Mouse (Mus musculus) frontal cortex, postnatal 14 days (tissue): ENCODE data around the gene Vipr1.

Experiments
- DNase-seq, 2 experiments: peaks; one replicate each; pipeline ENCODE4 v3.0.0; 2022; ENCODE audit warnings: low spot score in 2 of 2

The Vipr1 gene

DNA sequence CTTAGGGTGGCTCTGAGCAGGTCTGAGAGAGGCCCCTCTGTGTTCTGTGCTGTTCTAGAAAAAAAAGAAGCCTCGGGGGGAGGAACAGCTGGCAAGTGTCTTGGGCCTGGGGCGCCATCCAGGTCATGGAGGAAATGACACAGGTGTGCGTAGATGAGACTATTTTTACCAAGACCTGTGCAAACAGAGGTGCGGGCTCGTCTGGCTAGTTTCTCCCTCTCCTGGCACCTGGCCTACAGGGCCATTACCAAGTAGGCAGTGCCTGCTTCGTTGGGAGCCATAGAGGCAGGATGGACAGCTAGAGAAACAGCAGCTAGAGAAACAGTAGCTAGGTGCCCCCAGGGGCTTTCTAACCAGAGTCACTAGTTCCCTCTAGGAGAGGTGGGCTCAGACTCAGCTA is 9.2 kb upstream of the Vipr1 start:
- DNase-seq: no peak

DNA sequence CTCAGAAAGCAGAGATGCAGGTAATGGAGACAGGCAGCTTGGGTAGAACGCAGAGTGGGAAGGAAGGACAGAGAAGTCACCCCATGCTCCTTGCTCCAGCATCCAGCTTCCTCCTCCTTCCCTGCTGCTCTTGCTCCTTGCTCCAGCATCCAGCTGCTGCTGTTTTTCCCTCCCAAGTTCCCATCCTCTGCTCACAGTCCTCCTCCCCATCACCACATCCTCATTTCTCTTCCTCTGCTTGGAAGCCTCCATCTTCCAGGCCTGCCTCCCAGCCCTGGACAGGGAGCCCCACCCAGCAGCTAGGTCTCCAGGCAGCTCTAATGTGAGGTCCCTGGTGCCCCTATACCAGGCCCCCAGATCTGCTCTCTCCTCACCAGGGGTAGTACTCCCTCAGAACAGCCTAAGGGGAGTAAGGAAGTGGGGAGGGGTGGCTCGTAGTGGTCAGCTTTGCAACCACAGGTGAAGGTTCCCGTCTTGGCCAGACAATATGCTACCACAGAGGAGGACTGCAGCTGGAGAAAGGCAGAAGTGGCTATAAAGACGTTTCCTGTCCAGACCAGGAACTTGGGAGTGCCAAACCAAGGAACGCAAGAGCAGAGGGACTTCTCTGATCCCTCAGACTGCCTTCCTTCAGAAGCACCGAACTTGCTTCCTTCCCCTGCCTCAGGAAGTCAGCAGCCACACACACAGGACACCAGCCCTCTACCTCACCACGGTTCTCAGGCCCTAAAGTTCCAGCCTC is 6.5 kb upstream of the Vipr1 start:
- DNase-seq: no peak

DNA sequence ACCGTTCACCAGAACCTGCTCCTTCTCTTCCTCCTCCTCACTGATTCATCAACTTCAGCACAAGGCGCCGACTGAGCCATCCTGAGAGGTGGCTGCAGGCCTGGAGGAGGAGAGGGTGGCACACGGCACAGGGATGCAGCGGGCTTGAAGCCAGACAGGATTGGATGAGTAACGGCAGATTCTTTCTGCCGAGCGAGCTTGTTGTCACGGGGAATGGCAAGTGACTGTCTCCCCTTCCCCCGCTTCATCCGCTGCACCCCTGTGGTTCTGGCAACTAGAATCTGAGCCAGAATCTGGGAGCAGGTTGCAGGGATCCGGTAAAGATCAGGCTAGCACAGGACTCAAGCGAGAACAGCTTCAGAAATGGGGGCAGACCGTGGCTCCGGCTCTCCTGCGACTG is 2.7 kb upstream of the Vipr1 start:
- DNase-seq: peak in 1 of 2 experiments; percentile 44

DNA sequence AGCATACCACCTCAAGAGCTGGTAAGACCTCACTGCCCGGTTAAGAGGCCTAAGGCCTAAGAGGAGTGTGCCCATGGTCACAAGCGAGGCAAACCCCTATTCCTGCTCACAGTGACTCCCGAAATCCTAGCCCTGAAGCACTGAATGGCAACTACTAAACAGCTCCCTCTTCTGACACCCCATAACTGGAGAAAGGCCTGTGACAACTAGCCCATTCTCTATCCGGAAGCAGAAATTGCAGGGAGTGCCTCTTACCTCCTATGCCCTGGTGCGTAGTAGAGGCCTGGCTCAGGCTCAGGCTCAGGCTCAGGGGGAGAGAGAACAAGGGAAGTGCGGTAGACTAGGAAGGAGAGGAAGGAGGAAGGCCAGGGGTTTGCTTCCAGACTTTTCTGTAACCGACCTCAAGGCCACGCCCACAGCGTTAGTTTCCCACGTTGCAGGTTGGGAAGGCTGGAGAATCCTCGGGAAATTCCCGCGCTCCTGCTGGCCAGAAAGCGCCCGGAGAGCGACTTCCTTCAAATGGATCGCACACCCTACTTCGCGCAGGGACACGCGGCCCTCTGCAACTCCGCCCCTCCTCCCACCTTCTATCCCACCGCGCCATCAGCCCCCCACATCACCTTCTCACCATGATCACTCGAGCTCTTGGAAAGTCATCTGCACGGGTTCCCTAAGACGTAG is 1.1 kb upstream of the Vipr1 start:
- peak in 1 of 2 experiments; percentile 37 for DNase-seq

DNA sequence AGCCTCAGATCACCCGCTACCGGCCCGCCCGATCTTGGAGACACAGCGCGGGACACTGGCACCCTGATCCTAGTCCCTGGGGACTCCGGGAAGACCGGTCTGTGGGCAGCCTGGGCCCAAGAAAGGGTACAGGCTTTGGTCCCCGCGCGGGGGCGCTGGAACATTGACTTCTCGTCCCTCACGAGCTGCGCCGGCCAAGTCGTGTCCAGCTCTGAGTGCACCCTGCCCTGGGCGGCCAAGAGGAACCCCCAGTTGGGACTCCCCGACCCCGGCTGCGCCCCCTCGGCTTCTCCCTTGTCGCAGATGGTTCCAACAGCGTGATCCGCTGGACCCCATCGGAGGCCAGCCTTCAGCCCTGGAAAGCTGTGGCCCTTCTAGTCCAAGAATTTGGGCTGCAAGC is 515 bp upstream of the Vipr1 start, which contains the start of gene Lyzl4:
TSS of gene Lyzl4 (minus strand) at position 96 of the 400 bp plus-strand sequence.
- peak; percentile 70 to 74 for DNase-seq

DNA sequence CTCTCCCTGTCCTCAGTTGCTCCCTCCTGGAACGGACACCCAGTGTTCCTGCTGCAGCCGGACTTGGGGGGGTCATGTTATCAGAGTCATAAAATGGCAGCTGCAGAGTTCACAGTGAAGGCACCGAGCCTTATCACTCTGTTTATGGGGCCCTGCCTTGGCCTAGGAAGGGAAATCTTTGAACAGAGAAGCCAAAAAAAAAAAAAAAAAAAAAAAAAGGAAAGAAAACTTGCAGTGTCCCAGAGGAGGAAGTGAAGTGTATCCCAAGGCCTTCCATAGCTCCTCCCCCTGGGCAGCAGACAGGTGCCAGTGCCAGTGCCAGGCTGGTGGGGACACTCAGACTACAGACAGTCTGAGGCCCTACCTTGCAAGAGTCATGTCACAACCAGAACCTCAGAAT is 2.3 kb downstream of the Vipr1 start:
- no peak for DNase-seq

DNA sequence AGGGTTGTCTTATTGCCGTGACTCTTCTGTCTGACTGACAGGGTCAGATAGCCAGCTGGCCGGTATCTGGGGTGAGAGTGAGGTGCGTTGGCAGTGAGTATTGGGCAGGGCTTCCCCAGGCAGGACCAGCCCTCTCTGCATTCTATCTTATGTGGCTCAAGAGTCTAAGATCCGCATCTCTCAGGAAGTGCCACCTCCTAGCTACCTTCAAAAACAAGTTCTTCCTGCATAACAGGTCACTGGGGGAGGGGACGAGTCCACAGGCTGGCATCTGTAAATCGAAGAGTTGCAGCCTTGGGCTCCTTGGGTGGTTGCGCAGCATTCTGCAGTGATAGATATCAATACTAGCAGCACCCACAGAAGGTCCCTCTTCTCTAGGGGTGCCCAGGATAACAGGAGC is 4.5 kb downstream of the Vipr1 start:
- DNase-seq: no peak

DNA sequence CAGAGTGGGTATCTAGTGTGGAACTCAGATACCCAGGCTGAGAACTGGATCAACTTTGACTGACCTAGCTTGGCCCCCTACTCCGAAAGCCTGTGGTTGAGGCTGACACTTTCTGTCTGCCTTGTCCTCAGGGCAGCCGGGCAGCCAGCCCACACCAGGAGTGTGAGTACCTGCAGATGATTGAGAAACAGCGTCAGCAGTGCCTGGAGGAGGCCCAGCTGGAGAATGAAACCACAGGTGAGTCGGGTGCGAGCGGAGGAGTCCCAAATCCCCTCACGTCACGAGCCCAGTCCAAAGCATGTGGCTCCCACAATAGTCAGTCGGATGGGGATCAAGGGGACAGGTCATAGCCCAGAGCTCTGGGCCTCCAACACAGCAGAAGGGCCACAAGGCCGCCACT is 11.2 kb downstream of the Vipr1 start:
- no peak for DNase-seq

DNA sequence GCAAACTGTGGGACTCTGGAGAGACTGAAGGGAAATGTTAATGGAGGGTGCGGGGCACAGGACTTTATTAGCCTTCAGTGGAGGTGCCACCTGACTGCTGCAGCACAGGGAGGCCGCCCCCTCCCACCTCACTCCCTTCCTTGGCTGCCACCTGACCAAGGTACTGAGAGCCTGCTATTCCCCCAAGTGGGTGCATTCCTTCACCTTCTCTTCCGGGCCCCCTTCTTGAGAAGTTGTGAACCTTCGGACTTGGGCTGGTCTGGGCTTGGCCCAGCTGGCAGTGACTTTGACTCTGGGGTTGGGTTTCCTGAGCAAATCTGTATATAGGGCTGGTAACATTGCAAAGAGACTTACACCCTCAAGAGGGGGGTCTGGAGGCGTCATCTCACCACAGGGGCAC is 13.8 kb downstream of the Vipr1 start:
- DNase-seq: no peak

DNA sequence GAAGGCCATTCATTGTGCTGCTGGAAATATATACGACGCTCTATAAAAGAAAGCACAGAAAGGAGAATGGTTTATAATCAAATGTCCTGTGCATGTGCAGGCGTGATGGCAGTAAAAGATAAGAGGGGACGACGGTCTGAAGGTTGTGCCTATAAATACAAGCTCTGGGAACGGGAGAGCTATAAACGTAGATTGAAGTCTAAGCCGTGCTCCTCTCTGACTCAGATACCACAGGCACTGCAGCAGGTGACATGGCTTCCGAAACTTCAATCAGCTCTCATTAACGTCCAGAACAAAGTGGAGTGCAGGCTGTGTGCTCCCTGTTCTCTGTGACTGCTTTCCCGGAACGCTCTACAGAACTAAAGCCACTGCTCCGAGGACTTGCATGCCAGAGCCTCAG is 14.6 kb downstream of the Vipr1 start:
- no peak for DNase-seq

DNA sequence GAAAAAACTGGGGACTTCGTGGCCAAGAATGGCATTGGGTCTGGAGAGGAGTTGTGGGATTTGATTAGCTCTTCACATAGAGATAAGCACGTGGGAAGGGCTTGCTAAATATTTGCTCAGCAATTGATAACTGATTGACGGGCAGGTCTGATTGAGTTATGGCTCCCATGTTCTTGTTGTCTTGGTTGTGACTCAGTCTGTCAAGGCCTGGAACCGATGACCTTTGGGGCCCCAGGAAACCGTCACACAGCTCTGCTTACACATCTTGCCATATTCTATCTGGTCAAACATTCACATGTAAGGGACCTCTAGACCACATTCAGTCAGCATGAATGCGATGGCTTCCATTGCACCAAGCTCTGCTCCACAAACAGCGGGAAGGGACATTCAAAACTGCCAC is 15.7 kb downstream of the Vipr1 start:
- no peak for DNase-seq

DNA sequence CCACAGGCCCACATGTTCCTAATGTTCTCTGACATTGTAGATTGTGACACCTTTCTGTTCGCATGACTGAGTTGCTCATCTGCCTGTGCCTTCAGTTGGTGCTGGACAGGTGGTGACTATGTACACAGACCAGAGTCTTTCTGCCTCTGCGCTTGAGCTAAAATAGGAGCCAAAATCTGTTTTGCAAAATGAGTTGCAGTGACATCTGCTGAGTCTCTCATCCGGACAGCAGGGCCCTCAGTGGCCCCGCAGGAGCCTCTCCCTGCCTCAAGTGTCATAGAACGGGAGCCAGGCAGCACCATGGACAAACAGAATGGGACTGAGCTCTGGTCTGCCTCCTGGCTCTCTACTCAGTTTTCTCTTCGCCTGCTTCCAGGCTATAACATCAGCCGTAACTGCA is 17.3 kb downstream of the Vipr1 start:
- DNase-seq: no peak

DNA sequence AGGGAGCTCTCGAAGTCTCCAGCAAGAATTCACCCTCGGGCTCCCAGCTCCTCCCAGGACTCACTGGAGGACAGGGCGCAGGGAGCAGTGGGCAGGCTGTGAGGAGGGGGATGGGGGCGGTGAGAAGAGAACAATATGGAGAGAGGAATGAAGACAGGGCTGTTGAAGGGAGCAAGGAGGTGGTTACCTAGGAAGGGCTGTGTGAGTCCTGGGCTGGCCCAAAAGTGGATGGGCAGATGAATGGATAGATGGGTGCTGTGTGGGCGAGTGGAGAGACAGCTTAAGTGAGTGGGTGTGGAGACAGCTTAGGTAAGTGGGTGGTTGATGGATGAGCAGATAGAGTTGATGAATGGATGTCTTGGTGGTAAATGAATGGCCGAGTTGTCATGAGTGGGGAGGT is 21.0 kb downstream of the Vipr1 start:
- no peak for DNase-seq

DNA sequence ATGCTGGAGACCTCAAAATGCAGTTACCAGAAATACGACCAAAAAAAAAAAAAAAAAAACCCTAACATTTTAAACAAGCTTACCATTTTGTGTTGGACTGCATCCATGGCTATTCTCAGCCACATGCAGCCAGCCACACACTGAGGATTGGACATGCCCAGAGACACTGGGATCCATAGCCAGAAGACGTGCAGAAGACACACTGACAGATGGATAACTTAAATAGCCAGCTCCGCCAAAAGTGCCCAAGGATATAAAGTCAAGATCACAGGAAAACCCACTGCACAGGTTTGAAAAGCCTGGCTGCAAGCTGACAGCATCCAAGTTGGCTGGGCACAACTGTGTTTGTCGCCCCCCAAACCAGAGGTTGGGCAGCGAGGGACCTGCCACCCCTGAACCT is 21.6 kb downstream of the Vipr1 start:
- DNase-seq: no peak

DNA sequence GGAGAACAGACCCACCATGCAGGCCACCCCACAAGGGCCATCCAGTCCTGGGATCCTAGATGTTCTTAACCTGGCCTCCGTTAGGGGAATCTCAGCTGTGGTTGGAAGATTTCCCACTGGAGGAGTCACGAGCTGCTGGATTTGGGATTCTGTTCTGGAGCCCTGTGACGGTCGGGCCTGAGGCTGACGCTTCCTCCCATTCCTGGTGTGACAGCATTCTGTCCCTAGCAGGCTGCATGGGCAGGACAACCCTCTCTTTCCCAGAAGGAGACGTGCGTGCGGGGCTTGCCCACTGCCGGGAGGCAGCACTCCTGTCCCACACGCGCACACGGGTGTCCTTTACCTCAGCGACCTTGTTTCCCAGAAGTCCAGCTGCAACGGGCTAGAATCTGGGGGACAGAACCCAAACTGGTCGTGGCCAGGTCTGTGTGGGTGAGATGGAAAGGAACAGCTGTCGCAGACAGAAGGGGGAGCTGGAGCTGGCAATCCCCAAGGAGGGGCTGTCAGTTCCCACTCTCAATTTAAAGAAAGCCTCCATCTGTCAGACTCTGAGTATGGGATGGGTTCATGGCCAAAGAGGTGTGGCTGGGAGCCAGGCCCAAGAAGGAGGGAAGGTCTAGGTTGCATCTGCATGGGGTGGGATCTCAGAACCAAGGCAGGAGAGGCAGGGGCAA is 24.6 kb downstream of the Vipr1 start:
- peak; percentile 42 to 54 for DNase-seq

DNA sequence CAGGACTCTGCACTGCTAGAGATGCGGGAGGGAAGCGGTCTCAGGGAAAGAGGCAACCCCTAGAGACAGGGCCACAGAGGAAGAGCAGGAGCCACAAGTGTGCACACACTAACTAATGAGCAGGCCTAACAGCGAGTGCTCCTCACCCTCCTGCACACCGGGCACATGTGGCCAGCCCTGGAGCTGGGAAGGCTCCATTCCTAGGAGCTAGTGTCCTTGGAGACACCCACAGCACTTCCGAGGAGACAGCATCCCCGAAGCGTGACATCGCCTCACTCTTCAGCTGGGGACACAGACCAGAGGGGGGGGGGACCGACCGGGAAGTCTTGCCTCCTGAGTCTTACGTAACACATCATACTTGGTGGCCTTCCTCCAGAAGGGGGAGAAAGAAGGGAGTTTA is 25.3 kb downstream of the Vipr1 start:
- no peak for DNase-seq

DNA sequence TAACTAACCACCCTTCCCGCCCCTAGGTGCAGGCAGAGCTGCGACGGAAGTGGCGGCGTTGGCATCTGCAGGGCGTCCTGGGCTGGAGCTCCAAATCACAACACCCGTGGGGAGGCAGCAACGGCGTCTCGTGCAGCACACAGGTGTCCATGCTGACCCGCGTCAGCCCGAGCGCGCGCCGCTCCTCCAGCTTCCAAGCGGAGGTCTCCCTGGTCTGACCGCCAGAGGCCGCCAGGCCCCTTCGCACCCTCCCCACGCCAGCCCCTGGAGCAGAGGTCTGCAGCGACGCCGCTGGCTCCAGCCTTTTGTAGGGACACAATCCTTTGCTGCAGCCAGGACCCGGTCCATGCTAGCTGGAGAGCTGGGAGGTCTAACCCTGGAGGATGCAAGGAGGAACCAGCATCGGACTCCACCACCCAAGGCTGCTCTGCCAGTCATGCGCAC is 26.9 kb downstream of the Vipr1 start:
- peak in 1 of 2 experiments; percentile 42 for DNase-seq

DNA sequence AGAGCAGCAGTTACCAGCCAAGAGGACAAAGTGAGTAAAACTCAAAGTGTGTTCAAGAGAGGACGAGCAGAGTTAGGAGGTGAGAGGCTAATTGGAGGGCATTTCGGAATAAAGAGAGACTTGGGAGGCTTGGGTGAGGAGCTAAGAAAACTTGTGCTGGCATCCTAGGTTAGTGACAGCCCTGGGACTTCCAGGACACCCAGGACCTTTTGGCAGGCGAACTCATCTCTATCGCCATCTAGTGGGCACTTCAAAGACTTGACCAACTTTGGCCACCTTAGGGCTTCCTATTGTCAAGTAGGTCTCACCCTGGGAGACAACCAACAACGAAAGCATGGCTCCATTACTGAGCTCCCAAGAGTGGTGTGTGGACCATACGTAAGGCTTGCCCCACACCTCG is 28.8 kb downstream of the Vipr1 start:
- DNase-seq: no peak

DNA sequence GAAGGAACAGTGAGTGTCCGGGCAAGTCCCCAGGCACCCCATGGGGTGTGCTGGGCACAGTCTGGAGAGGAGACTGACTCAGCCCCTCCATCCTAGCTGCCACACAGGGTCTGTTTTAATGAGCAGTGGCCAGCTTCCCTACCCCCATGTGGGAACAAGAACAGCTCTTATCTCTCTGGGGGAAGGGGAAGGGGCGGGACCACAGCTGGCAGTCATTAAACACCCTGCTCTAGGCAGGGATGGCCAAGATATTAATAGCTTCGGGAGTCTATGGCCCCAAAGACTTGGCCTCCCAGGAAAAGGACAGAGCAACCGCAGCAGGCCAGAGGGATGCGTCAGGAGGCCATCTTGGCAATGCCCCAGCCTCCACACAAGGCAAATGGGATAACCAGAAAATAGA is 29.8 kb downstream of the Vipr1 start:
- no peak for DNase-seq

DNA sequence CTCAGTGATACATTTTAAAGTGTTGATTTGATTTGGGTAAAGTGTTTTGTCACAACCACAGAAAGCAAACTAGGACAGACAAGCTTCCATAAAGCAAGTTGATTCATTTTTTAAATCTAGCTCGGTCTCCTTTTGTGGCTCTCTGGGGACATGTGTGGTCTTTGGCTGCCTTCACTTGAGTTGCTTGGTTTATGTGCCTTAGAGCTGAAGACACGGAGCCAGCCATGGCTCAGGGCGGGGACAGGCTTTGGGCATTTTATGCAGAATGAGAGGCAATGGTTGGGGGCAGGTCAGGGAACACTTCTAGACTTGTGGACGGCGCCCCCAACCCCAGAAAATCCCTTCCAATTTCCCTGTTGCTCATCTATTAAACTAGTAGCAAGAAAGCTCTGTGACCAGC is 31.2 kb downstream of the Vipr1 start:
- no peak for DNase-seq

DNA sequence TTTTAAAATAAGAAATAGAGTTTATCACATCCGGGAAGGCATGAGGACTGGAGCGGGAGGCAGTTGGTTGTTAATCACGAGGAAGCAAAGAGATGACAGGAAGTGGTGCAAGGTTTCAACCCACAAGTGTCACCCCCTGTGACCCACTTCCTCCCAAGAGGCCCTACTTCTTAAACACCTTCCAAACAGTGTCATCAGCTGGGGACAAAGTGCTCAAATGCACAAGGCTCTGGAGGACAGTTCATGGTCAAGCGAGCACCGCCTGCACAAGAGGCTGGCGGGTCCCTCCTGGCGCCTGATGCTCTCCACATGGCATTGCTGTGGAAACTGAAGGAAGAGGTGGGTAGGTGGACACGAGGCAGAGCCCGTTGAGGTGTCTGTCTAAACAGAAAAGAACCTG is 32.5 kb downstream of the Vipr1 start:
- no peak for DNase-seq

DNA sequence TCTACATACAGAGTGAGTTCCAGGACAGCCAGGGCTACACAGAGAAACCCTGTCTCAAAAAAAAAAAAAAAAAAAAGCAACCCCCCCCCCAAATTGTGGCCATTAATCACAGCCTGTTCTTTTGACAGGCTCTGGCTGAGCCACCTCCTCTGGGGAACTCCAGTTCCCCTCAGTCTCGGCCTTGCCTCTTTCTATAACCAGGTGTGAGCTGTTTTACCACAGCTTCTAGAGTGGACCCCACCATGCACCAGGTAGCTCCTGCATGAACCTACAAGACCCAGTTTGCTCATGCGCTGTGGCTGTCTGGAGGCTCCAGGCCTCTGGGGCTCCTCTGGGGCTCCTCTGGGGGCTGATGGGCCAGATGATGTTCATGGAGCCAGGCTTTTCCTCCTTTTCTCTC is 33.0 kb downstream of the Vipr1 start:
- DNase-seq: no peak

DNA sequence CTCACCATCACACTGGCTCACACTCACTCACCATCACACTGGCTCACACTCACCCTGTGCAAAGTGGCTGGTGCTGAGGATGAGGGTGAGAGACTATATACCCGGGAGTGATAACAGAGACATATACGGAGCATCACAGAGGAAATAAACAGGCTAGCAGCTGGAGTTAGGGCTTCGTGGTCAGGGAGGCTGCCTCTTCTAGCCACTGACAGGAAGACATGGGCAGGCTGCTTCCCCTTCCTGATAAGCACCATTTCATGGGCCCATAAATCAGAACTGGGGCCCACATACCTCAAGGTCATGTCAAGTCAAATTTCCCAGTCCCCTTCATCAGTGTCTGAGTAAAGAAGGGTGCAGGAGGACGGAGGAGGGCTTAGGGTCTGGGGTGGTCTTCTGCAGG is 34.6 kb downstream of the Vipr1 start:
- no peak for DNase-seq
